16 mouse cellular contexts compared by ENCODE assay signal in genomic region chr3:154927757-154928156, GRCm38 (mm10).
DNase-seq lines count a peak whose midpoint lies in the region; ATAC-seq and TF ChIP-seq lines count a peak whose summit lies in the region.
"Had no signal": no experiment of that assay in that cellular context is flagged by ENCODE, and none has a peak within 500 bp of the region (broad histone marks: within the 10 kb centered on the region; RNA-seq: fewer than 3 reads in every experiment).

No protein-coding gene starts in this region.

- peak; percentile 36; the same call in 1 of the 2 replicates for ATAC-seq in forebrain, embryonic 16.5 days
- ATAC-seq in forebrain, embryonic 13.5 days = no peak
- ATAC-seq in hindbrain, embryonic 12.5 days (ENCODE audit: low FRiP score) = peak; percentile 51; the same call in 1 of the 2 replicates
- ATAC-seq in midbrain, embryonic 15.5 days (replicated peaks) = peak; percentile 75
- no peak for ATAC-seq in intestine, postnatal 0 days

- intact Hi-C loops in heart, postnatal 10 days (cut with DNase I) = no loop called here

- H3K9me3 ChIP-seq in forebrain, embryonic 16.5 days (ENCODE audit: control insufficient read depth, low read length) = no peaks in the 10 kb centered on the region
- H3K9me3 ChIP-seq in forebrain, embryonic 13.5 days (replicated peaks) = no peaks in the 10 kb centered on the region
- no peaks in the 10 kb centered on the region for H3K9me3 ChIP-seq in embryonic facial prominence, embryonic 10.5 days
- H3K9me3 ChIP-seq in hindbrain, embryonic 12.5 days (replicated peaks) = no peaks in the 10 kb centered on the region
- H3K9me3 ChIP-seq in midbrain, embryonic 15.5 days = no peaks in the 10 kb centered on the region
- no peaks in the 10 kb centered on the region for H3K9me3 ChIP-seq in intestine, postnatal 0 days (ENCODE audit: control insufficient read depth)
- H3K9me3 ChIP-seq: kidney, embryonic 15.5 days; limb, embryonic 13.5 days; liver, embryonic 15.5 days; neural tube, embryonic 12.5 days had no signal

- no peak for TF ChIP-seq CTCF in intestine, postnatal 0 days (IDR thresholded peaks at IDR 0.05; ENCODE audit: low read depth)

- no peak overlapping the region for H3K4me2 ChIP-seq in forebrain, embryonic 16.5 days (ENCODE audit: low read length)
- H3K4me2 ChIP-seq in forebrain, embryonic 13.5 days = no peak overlapping the region
- peak overlapping the region; percentile 19; the same call in 1 of the 2 replicates for H3K4me2 ChIP-seq in hindbrain, embryonic 12.5 days (replicated peaks)
- H3K4me2 ChIP-seq in midbrain, embryonic 15.5 days = peak overlapping the region; percentile 5
- no peak overlapping the region for H3K4me2 ChIP-seq in intestine, postnatal 0 days (replicated peaks; ENCODE audit: low read depth)
- H3K4me2 ChIP-seq: kidney, embryonic 15.5 days; limb, embryonic 13.5 days; liver, embryonic 15.5 days; neural tube, embryonic 12.5 days had no signal

- H3K36me3 ChIP-seq in forebrain, embryonic 16.5 days (ENCODE audit: control insufficient read depth, insufficient read depth) = no peaks in the 10 kb centered on the region
- H3K36me3 ChIP-seq in forebrain, embryonic 13.5 days (ENCODE audit: poor library complexity, severe bottlenecking) = no peaks in the 10 kb centered on the region
- no peaks in the 10 kb centered on the region for H3K36me3 ChIP-seq in embryonic facial prominence, embryonic 10.5 days (replicated peaks)
- no peaks in the 10 kb centered on the region for H3K36me3 ChIP-seq in hindbrain, embryonic 12.5 days
- no peaks in the 10 kb centered on the region for H3K36me3 ChIP-seq in midbrain, embryonic 15.5 days (replicated peaks)
- H3K36me3 ChIP-seq in intestine, postnatal 0 days (ENCODE audit: control insufficient read depth, insufficient read depth) = no peaks in the 10 kb centered on the region
- H3K36me3 ChIP-seq: kidney, embryonic 15.5 days; limb, embryonic 13.5 days; liver, embryonic 15.5 days; neural tube, embryonic 12.5 days had no signal

- DNase-seq in embryonic facial prominence, embryonic 10.5 days (ENCODE audit: low spot score) = peak; percentile 15
- no peak for DNase-seq in heart, postnatal 10 days
- DNase-seq in frontal cortex, postnatal 14 days (ENCODE audit: low spot score in 2 of 2) = no peak
- DNase-seq: adrenal gland, adult 2 months; cerebellum, adult 9-10 months; right cerebral cortex, postnatal 4 days; thymus, adult 18-20 months had no signal

- no peaks in the 10 kb centered on the region for H3K27me3 ChIP-seq in forebrain, embryonic 16.5 days (replicated peaks; ENCODE audit: control insufficient read depth, insufficient read depth, low read length)
- no peaks in the 10 kb centered on the region for H3K27me3 ChIP-seq in forebrain, embryonic 13.5 days
- no peaks in the 10 kb centered on the region for H3K27me3 ChIP-seq in embryonic facial prominence, embryonic 10.5 days (replicated peaks; ENCODE audit: low read depth, poor library complexity, severe bottlenecking)
- no peaks in the 10 kb centered on the region for H3K27me3 ChIP-seq in hindbrain, embryonic 12.5 days
- H3K27me3 ChIP-seq in midbrain, embryonic 15.5 days (replicated peaks) = no peaks in the 10 kb centered on the region
- H3K27me3 ChIP-seq in intestine, postnatal 0 days (replicated peaks; ENCODE audit: control insufficient read depth, insufficient read depth, low read length) = no peaks in the 10 kb centered on the region
- H3K27me3 ChIP-seq: kidney, embryonic 15.5 days; limb, embryonic 13.5 days; liver, embryonic 15.5 days; neural tube, embryonic 12.5 days had no signal

- WGBS in forebrain, embryonic 16.5 days = 47% methylated on average over 8 of the region's 8 CpGs
- 44% methylated on average over 8 of the region's 8 CpGs for WGBS in forebrain, embryonic 13.5 days
- WGBS in embryonic facial prominence, embryonic 10.5 days = 41% methylated on average over 8 of the region's 8 CpGs
- WGBS in hindbrain, embryonic 12.5 days = 40% methylated on average over 8 of the region's 8 CpGs
- 37% methylated on average over 8 of the region's 8 CpGs for WGBS in midbrain, embryonic 15.5 days
- 65% methylated on average over 8 of the region's 8 CpGs for WGBS in intestine, postnatal 0 days

- H3K4me1 ChIP-seq in forebrain, embryonic 16.5 days (replicated peaks; ENCODE audit: control insufficient read depth, insufficient read depth, low read length) = peaks cover 6% of the 10 kb centered on the region
- H3K4me1 ChIP-seq in forebrain, embryonic 13.5 days = peaks cover 9% of the 10 kb centered on the region; the same call in 1 of the 2 replicates
- peaks cover 6% of the 10 kb centered on the region; the same call in 1 of the 2 replicates for H3K4me1 ChIP-seq in embryonic facial prominence, embryonic 10.5 days
- H3K4me1 ChIP-seq in hindbrain, embryonic 12.5 days = no peaks in the 10 kb centered on the region
- H3K4me1 ChIP-seq in midbrain, embryonic 15.5 days = peaks cover 16% of the 10 kb centered on the region
- no peaks in the 10 kb centered on the region for H3K4me1 ChIP-seq in intestine, postnatal 0 days (replicated peaks; ENCODE audit: control insufficient read depth, insufficient read depth, low read length)
- H3K4me1 ChIP-seq: kidney, embryonic 15.5 days; limb, embryonic 13.5 days; liver, embryonic 15.5 days; neural tube, embryonic 12.5 days had no signal

- no peak overlapping the region for H3K27ac ChIP-seq in forebrain, embryonic 16.5 days (ENCODE audit: low read length)
- H3K27ac ChIP-seq in forebrain, embryonic 13.5 days = no peak overlapping the region
- H3K27ac ChIP-seq in embryonic facial prominence, embryonic 10.5 days (replicated peaks) = no peak overlapping the region
- H3K27ac ChIP-seq in hindbrain, embryonic 12.5 days = 0 out of 2 replicates have a peak overlapping the region, but pooled peaks have one; percentile 14
- peak overlapping the region; percentile 49 for H3K27ac ChIP-seq in midbrain, embryonic 15.5 days
- H3K27ac ChIP-seq in intestine, postnatal 0 days (ENCODE audit: low read depth, low read length) = no peak overlapping the region
- H3K27ac ChIP-seq: kidney, embryonic 15.5 days; limb, embryonic 13.5 days; liver, embryonic 15.5 days; neural tube, embryonic 12.5 days had no signal

- H3K9ac ChIP-seq in forebrain, embryonic 16.5 days (replicated peaks; ENCODE audit: low read depth, low read length) = 0 out of 2 replicates have a peak overlapping the region, but pooled peaks have one; percentile 0
- no peak overlapping the region; the same call in 1 of the 2 replicates for H3K9ac ChIP-seq in forebrain, embryonic 13.5 days
- H3K9ac ChIP-seq in hindbrain, embryonic 12.5 days = no peak overlapping the region
- no peak overlapping the region for H3K9ac ChIP-seq in midbrain, embryonic 15.5 days
- H3K9ac ChIP-seq in intestine, postnatal 0 days (ENCODE audit: low read depth, low read length) = no peak overlapping the region
- H3K9ac ChIP-seq: kidney, embryonic 15.5 days; limb, embryonic 13.5 days; liver, embryonic 15.5 days; neural tube, embryonic 12.5 days had no signal

- no peak overlapping the region for H3K4me3 ChIP-seq in forebrain, embryonic 16.5 days (replicated peaks; ENCODE audit: low read length)
- no peak overlapping the region for H3K4me3 ChIP-seq in forebrain, embryonic 13.5 days
- H3K4me3 ChIP-seq in embryonic facial prominence, embryonic 10.5 days = no peak overlapping the region
- no peak overlapping the region for H3K4me3 ChIP-seq in hindbrain, embryonic 12.5 days
- H3K4me3 ChIP-seq in midbrain, embryonic 15.5 days = no peak overlapping the region
- H3K4me3 ChIP-seq in intestine, postnatal 0 days (ENCODE audit: low read depth, low read length) = no peak overlapping the region
- H3K4me3 ChIP-seq: kidney, embryonic 15.5 days; limb, embryonic 13.5 days; liver, embryonic 15.5 days; neural tube, embryonic 12.5 days had no signal

Comparison
In these comparisons a context has a peak if more than half of its experiments do, and no peak if none do; other contexts are left out.
1. ATAC-seq: peak in forebrain, embryonic 16.5 days (single experiment), hindbrain, embryonic 12.5 days (single experiment) and midbrain, embryonic 15.5 days (single experiment); none in forebrain, embryonic 13.5 days (single experiment) and intestine, postnatal 0 days (single experiment).
2. H3K27ac ChIP-seq: peak in hindbrain, embryonic 12.5 days (single experiment) and midbrain, embryonic 15.5 days (single experiment); none in forebrain, embryonic 16.5 days (single experiment), forebrain, embryonic 13.5 days (single experiment), embryonic facial prominence, embryonic 10.5 days (single experiment) and intestine, postnatal 0 days (single experiment).
3. H3K4me2 ChIP-seq: peak in hindbrain, embryonic 12.5 days (single experiment) and midbrain, embryonic 15.5 days (single experiment); none in forebrain, embryonic 16.5 days (single experiment), forebrain, embryonic 13.5 days (single experiment) and intestine, postnatal 0 days (single experiment).